Comparison of ENCODE assay signal across 17 mouse cellular contexts in the genomic region with DNA sequence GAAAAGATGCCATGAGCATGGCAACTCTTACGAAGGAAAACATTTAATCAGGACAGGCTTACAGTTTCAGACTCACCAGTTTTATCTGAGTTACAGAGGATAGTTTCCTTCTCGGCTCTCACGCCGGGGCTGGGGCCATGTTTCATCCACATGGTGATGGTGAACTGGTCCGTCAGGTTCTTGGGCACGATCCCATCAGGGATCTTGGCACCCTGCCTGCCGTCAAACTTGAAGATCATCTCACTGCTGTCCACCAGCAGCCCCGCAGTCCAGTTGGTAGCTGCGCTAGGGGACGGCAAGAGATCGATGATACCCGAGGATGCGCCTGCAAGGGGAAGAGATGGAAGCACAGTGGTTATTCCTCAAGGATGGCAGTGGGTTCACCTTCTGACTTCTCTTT.
"Had no signal": no experiment of that assay in that cellular context is flagged by ENCODE, and none has a peak within 500 bp of the region (broad histone marks: within the 10 kb centered on the region; RNA-seq: fewer than 3 reads in every experiment).

No protein-coding gene starts in this region.

- ATAC-seq: intestine, embryonic 16.5 days had no signal

- H3K4me3 ChIP-seq: kidney, embryonic 15.5 days; limb, embryonic 13.5 days; midbrain, embryonic 10.5 days; myocyte; neural tube, embryonic 15.5 days had no signal

- H3K4me2 ChIP-seq: kidney, embryonic 15.5 days; limb, embryonic 13.5 days; liver, embryonic 11.5 days; neural tube, embryonic 15.5 days had no signal

- H3K9ac ChIP-seq: kidney, embryonic 15.5 days; limb, embryonic 13.5 days; neural tube, embryonic 15.5 days had no signal

- H3K27me3 ChIP-seq: kidney, embryonic 15.5 days; limb, embryonic 13.5 days; neural tube, embryonic 15.5 days had no signal

- H3K4me1 ChIP-seq: kidney, embryonic 15.5 days; limb, embryonic 13.5 days; neural tube, embryonic 15.5 days had no signal

- H3K9me3 ChIP-seq: kidney, embryonic 15.5 days; limb, embryonic 13.5 days; midbrain, embryonic 10.5 days; neural tube, embryonic 15.5 days had no signal

- H3K27ac ChIP-seq: kidney, embryonic 15.5 days; limb, embryonic 13.5 days; midbrain, embryonic 10.5 days; neural tube, embryonic 15.5 days had no signal

- H3K36me3 ChIP-seq: kidney, embryonic 15.5 days; limb, embryonic 13.5 days; midbrain, embryonic 10.5 days; neural tube, embryonic 15.5 days had no signal

- DNase-seq: kidney, adult 2 months; kidney, postnatal 36 days; layer of hippocampus, adult 9-11 months; layer of hippocampus, postnatal 36 days; lung, postnatal 36 days; midbrain, embryonic 14.5 days; right cerebral cortex, adult 18-20 months; right cerebral cortex, postnatal 4 days; spleen, adult 18-20 months; thymus, postnatal 36 days had no signal
